Mouse (Mus musculus) liver, postnatal 0 days (tissue): ENCODE data around the gene Ngfr. TPM values are rescaled to one million over a fixed set of nuclear protein-coding genes. Genes with fewer than 3 reads are reported as not detected.

Experiments
- ATAC-seq: fragments of 200-750 bp; cut with Nextera tagmentation; 2 replicates; pipeline ENCODE4 v1.8.0; 2017; ENCODE audit warnings: mild to moderate bottlenecking, moderate library complexity
- DNase-seq: peaks from one replicate; pipeline ENCODE4 v3.0.0-alpha.2; 2016
- H3K27ac ChIP-seq: fragments of 300-500 bp; sonication (generic); 2 replicates; pipeline ENCODE4 v1.5.1; 2014; ENCODE audit warnings: antibody characterized with exemption, moderate library complexity, mild to moderate bottlenecking, low read depth
- H3K27me3 ChIP-seq: fragments of 300-500 bp; sonication (generic); 2 replicates; pipeline ENCODE4 v1.6.1; 2014; ENCODE audit warnings: low read length, control low read depth, mixed read lengths; ENCODE audit not compliant: insufficient read depth
- H3K36me3 ChIP-seq: fragments of 300-500 bp; sonication (generic); replicated peaks from 2 replicates; pipeline ENCODE4 v1.6.1; 2014; ENCODE audit warnings: mild to moderate bottlenecking, control low read depth, low read length, moderate library complexity, mixed read lengths; ENCODE audit not compliant: insufficient read depth
- H3K4me1 ChIP-seq: fragments of 300-500 bp; sonication (generic); 2 replicates; pipeline ENCODE4 v1.6.1; 2014; ENCODE audit warnings: antibody characterized with exemption, mild to moderate bottlenecking, control low read depth; ENCODE audit not compliant: insufficient read depth
- H3K4me2 ChIP-seq: fragments of 300-500 bp; sonication (generic); 2 replicates; pipeline ENCODE4 v1.6.1; 2014; ENCODE audit warnings: low read depth, mild to moderate bottlenecking, low read length, moderate library complexity, mixed read lengths
- H3K4me3 ChIP-seq: fragments of 300-500 bp; sonication (generic); 2 replicates; pipeline ENCODE4 v1.5.1; 2014; ENCODE audit warnings: low read depth, low read length
- H3K9ac ChIP-seq: fragments of 300-500 bp; sonication (generic); replicated peaks from 2 replicates; pipeline ENCODE4 v1.6.1; 2014; ENCODE audit warnings: mild to moderate bottlenecking, moderate library complexity
- H3K9me3 ChIP-seq: fragments of 300-500 bp; sonication (generic); 2 replicates; pipeline ENCODE4 v1.6.1; 2016; ENCODE audit warnings: mild to moderate bottlenecking, control low read depth, low read length, mixed read lengths
- CTCF ChIP-seq: sonication (generic); IDR thresholded peaks from 2 replicates; pipeline ENCODE4 v1.5.1; 2016; ENCODE audit warnings: antibody characterized with exemption, low read depth
- EP300 ChIP-seq: IDR thresholded peaks from 2 replicates; pipeline ENCODE4 v1.6.1; 2016; ENCODE audit warnings: antibody characterized with exemption, low read depth, mild to moderate bottlenecking
- WGBS: fragments of 180-500 bp; shearing (Covaris S2); extraction: QIAGEN DNeasy Blood & Tissue Kit; methylation state at CpG from one replicate; pipeline ENCODE4 v1.1.7; 2014; ENCODE audit not compliant: insufficient replicate concordance; 5-methylcytosine and 5-hydroxymethylcytosine counted together
- polyA plus RNA-seq: library from polyadenylated mRNA; unstranded; fragments of >200 nt; fragmentation: Nextera tagmentation; extraction: Ambion mirVana; gene quantifications from 2 replicates; pipeline ENCODE4 v1.2.1, GENCODE M21; 2015

Ngfr gene
- polyA plus RNA-seq, 1 experiment from 2014 or later: 1.7 TPM

GRCm38 (mm10) chr11:95567936-95568715 lies 19.4 kb downstream of the Ngfr start:
- no peak overlapping the region for H3K27ac ChIP-seq
- H3K4me3 ChIP-seq: no peak overlapping the region
- no peak overlapping the region for H3K4me2 ChIP-seq
- no peak for ATAC-seq
- TF ChIP-seq EP300: no peak
- TF ChIP-seq CTCF: no peak
- peaks cover 4% of the 10 kb centered on the region; the same call in 1 of the 2 replicates for H3K9me3 ChIP-seq
- WGBS: 61% methylated on average over 8 of the region's 8 CpGs
- no peaks in the 10 kb centered on the region for H3K36me3 ChIP-seq
- no peak overlapping the region for H3K9ac ChIP-seq
- H3K27me3 ChIP-seq: peaks cover 12% of the 10 kb centered on the region; the same call in 1 of the 2 replicates
- DNase-seq: no peak
- no peaks in the 10 kb centered on the region for H3K4me1 ChIP-seq

DNA sequence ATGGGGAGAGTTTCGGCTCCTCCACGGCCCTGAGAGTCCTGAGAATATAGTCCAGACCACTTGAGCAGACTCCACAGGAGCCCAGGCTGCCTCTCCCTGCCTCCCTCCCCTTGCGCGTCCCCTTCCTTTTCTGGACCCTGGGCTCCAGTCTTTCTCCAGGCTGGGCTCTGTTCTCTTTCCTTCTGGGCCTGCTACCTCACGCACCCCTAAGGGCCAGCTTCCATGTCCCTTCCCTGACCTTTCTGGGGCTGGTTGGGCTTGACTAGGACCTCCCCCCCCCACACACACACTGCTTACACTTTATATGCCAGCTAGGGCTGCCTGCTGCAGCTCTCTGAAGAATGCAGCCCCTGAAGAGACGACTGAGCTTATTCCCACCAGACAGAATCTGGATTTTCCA lies 20.2 kb downstream of the Ngfr start:
- TF ChIP-seq EP300 (no peak), CTCF (no peak)
- DNase-seq: no peak
- no peak for ATAC-seq
- H3K27ac ChIP-seq: no peak overlapping the region
- WGBS: 68% methylated on average over 6 of the region's 6 CpGs
- H3K36me3 ChIP-seq: no peaks in the 10 kb centered on the region
- H3K4me3 ChIP-seq: no peak overlapping the region
- H3K9ac ChIP-seq: no peak overlapping the region
- peaks cover 4% of the 10 kb centered on the region; the same call in 1 of the 2 replicates for H3K9me3 ChIP-seq
- H3K27me3 ChIP-seq: peaks cover 12% of the 10 kb centered on the region; the same call in 1 of the 2 replicates
- no peak overlapping the region for H3K4me2 ChIP-seq
- no peaks in the 10 kb centered on the region for H3K4me1 ChIP-seq

- no peak overlapping the region for H3K4me2 ChIP-seq
- no peaks in the 10 kb centered on the region for H3K36me3 ChIP-seq
- H3K9me3 ChIP-seq: peaks cover 4% of the 10 kb centered on the region; the same call in 1 of the 2 replicates
- DNase-seq (no peak), ATAC-seq (no peak)
- H3K27ac ChIP-seq: no peak overlapping the region
- H3K9ac ChIP-seq: no peak overlapping the region
- no peak overlapping the region for H3K4me3 ChIP-seq
- no peak for TF ChIP-seq EP300
- no peak for TF ChIP-seq CTCF
- H3K27me3 ChIP-seq: 0 out of 2 replicates have a peak, but pooled peaks cover 3% of the 10 kb centered on the region
- H3K4me1 ChIP-seq: no peaks in the 10 kb centered on the region
- WGBS: 83% methylated on average over 10 of the region's 10 CpGs
Measured at GRCm38 (mm10) chr11:95565327-95565726, 22.2 kb downstream of the Ngfr start.

DNA sequence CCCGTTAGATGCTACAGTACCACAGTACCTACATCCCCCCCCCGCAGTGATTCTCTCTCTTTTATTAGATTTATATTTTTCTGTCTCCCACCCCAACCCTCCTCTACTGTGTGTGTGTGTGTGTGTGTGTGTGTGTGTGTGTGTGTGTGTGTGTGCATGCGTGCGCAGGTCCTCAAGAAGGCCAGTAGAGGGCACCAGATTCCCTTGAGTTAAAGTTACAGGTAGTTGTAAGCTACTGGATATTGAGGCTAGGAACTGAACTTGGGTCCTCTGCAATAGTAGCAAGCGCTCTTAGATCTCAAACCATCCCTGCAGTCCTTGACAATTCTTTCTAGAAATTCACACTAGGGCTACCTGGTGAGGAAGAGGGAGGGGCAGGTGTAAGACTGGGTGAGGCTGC lies 23.7 kb downstream of the Ngfr start:
- no peak overlapping the region for H3K27ac ChIP-seq
- no peaks in the 10 kb centered on the region for H3K4me1 ChIP-seq
- no peak overlapping the region for H3K4me2 ChIP-seq
- H3K9ac ChIP-seq: no peak overlapping the region
- DNase-seq (no peak), ATAC-seq (no peak)
- TF ChIP-seq EP300: no peak
- 0 out of 2 replicates have a peak, but pooled peaks have one; percentile 19 for TF ChIP-seq CTCF
- 88% methylated on average over 5 of the region's 5 CpGs for WGBS
- peaks cover 4% of the 10 kb centered on the region; the same call in 1 of the 2 replicates for H3K9me3 ChIP-seq
- no peaks in the 10 kb centered on the region for H3K36me3 ChIP-seq
- H3K27me3 ChIP-seq: 0 out of 2 replicates have a peak, but pooled peaks cover 3% of the 10 kb centered on the region
- no peak overlapping the region for H3K4me3 ChIP-seq

- no peaks in the 10 kb centered on the region for H3K4me1 ChIP-seq
- TF ChIP-seq EP300 (no peak), CTCF (no peak)
- no peak overlapping the region for H3K9ac ChIP-seq
- H3K9me3 ChIP-seq: peaks cover 4% of the 10 kb centered on the region; the same call in 1 of the 2 replicates
- WGBS: 36% methylated on average over 3 of the region's 3 CpGs
- no peak overlapping the region for H3K4me2 ChIP-seq
- H3K4me3 ChIP-seq: no peak overlapping the region
- ATAC-seq: no peak
- DNase-seq: no peak
- no peak overlapping the region for H3K27ac ChIP-seq
- no peaks in the 10 kb centered on the region for H3K36me3 ChIP-seq
- no peaks in the 10 kb centered on the region for H3K27me3 ChIP-seq
Measured at GRCm38 (mm10) chr11:95560773-95561172, 26.8 kb downstream of the Ngfr start.

DNA sequence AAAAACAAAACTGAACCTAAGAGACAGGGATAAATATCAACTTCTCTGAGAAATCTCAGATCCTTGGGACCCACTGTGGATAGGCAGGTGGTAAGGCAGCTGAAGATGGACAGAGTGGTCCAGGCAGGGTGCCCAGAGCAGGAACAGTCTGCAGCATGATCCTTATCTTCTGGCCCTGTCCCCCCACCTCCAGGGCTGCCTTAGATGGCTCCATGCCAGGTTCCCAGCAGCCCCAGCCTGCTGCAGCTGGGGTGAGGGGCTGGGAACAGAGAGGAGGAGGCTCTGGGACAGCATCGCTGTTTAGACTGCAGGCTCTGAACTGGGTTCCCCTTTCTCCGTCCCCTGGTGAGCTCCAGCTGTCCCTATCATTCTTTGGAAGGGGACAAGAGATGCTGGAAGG lies 27.8 kb downstream of the Ngfr start:
- no peak overlapping the region for H3K4me3 ChIP-seq
- H3K27ac ChIP-seq: no peak overlapping the region
- no peaks in the 10 kb centered on the region for H3K27me3 ChIP-seq
- no peaks in the 10 kb centered on the region for H3K4me1 ChIP-seq
- no peak for ATAC-seq
- no peak for DNase-seq
- no peak for TF ChIP-seq EP300
- TF ChIP-seq CTCF: no peak
- peaks cover 4% of the 10 kb centered on the region; the same call in 1 of the 2 replicates for H3K9me3 ChIP-seq
- no peak overlapping the region for H3K9ac ChIP-seq
- WGBS: 84% methylated on average over 2 of the region's 2 CpGs
- no peaks in the 10 kb centered on the region for H3K36me3 ChIP-seq
- no peak overlapping the region for H3K4me2 ChIP-seq

DNA sequence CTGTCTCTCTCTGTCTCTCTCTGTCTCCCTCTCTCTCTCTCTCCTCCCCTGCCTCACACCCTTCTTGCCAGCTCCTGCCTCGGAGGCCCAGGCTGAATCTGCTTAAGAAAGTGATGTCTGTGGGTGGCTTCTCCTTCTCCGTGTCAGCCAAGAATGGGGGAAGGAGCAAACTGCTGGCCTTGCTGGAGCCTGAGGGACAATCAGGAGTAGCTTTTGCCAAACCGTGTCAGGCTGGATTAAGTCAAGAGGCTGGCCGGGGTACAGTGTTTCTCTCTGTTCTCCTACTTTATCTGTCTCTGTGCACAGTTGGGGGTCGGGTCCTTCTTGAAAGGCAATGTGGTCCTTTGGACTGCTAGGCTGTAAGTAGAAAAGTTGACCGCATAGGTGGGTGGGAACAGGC lies 29.8 kb downstream of the Ngfr start:
- Histone ChIP-seq H3K9me3 (no peaks in the 10 kb centered on the region), H3K4me1 (no peaks in the 10 kb centered on the region), H3K9ac (no peak overlapping the region), H3K27ac (no peak overlapping the region), H3K4me2 (no peak overlapping the region), H3K4me3 (no peak overlapping the region), H3K36me3 (no peaks in the 10 kb centered on the region), H3K27me3 (no peaks in the 10 kb centered on the region)
- no peak for TF ChIP-seq CTCF
- no peak for TF ChIP-seq EP300
- WGBS: 43% methylated on average over 6 of the region's 6 CpGs
- ATAC-seq (no peak), DNase-seq (no peak)
